Mouse (Mus musculus): Measurements from ENCODE around the gene Ttc9c.

Gene Ttc9c

DNA sequence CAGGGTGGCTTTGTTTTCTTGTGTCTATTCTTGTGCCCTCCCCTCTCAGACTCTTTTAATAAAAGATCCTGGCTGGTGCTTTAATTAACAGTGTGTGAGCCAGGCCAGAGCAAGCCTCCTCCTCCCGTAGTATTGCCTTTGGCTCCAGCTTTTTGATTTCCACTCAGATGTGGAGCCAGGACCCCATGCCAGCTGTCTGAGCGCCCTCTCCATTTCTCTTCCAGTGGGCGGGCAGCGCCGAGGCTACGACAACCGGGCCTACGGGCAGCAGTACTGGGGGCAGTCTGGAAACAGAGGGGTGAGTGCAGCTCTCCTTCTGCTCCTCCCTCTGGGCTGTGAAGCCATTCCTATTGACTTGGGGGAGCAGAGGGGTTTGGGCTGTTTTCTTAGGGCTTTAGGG is 11.5 kb upstream of the Ttc9c start:
- no peak for DNase-seq (ENCODE audit: low read depth, low spot score)

GRCm38 (mm10) chr19:8829660-8830059 is 10.5 kb upstream of the Ttc9c start, which contains the start of gene AC129217.1:
TSS of gene AC129217.1 (plus strand) at chr19:8829773.
- DNase-seq (ENCODE audit: low read depth, low spot score) = no peak

GRCm38 (mm10) chr19:8822696-8823095 is 3.6 kb upstream of the Ttc9c start:
- DNase-seq (ENCODE audit: low read depth, low spot score) = no peak

GRCm38 (mm10) chr19:8821146-8821545 is 2.0 kb upstream of the Ttc9c start:
- no peak for DNase-seq (ENCODE audit: low read depth, low spot score)

- DNase-seq (ENCODE audit: low read depth, low spot score) = no peak
Observed at GRCm38 (mm10) chr19:8820424-8820956, 1.4 kb upstream of the Ttc9c start.

DNA sequence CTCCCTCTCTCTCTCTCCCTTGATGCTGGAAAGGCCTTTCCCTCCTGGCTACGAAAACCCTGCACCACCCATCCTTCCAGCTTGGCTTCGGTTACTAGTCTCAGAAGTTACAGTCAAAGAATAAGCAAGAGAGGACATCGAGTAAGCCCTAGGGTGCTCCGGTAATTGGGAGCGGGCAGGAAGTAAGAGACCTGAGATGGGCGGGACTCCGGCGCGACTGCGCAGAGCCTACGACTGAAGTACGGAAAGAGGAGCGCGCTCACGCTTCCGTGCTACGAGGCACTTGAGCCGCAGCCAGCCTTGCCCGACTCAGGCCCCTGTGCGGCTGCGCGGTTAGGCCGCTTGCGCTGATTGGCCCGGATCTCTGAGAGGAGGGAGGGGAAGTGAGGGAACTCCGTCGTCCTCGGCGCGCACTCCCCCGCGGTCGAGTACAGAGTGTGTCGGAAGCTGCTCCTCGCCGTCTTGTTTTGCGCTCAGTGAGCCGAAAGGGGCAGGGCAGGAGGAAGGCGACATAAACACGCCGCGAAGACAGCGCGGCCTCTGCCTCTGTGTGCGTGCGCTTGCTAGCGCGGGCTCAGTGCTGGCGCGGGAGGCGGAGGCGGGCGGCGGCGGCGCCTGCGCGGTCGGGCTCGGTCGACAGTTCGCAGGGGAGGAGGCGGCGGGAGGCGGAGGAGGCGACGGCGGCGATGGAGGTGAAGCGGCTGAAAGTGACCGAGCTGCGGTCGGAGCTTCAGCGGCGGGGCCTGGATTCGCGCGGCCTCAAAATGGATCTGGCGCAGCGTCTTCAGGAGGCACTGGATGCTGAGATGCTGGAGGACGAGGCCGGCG is 677 bp upstream of the Ttc9c start, which contains the start of gene Hnrnpul2:
Hnrnpul2 (plus strand) TSS at position 415 of the 828 bp plus-strand sequence.
- DNase-seq (ENCODE audit: low read depth, low spot score) = peak; percentile 93

GRCm38 (mm10) chr19:8818301-8818798 is 783 bp downstream of the Ttc9c start:
- DNase-seq (ENCODE audit: low read depth, low spot score) = no peak

- peak; percentile 74 for DNase-seq (ENCODE audit: low read depth, low spot score)
Observed at GRCm38 (mm10) chr19:8817001-8817400, 2.1 kb downstream of the Ttc9c start.

- DNase-seq (ENCODE audit: low read depth, low spot score) = no peak
Observed at GRCm38 (mm10) chr19:8815812-8816211, 3.3 kb downstream of the Ttc9c start.

DNA sequence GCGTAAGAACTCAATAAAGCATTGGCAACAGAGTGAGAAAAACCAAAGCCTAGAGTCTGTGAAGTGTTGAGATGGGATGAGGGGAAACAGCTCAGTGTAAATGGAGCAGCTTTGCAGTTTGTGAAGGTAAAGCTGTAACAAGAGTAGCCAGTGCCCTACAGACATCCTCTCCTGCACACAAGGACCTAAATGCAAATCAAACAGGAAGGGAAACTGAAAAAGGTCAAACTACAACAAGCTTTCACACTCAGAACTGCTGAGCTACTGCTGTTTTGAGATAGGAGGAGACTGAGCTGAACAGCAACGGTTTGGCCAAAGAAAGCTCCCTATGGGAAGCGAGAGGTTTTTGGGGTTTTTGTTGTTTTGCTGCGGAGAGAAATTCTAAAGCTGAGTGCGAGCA is 12.3 kb downstream of the Ttc9c start:
- no peak for DNase-seq (ENCODE audit: low read depth, low spot score)

DNA sequence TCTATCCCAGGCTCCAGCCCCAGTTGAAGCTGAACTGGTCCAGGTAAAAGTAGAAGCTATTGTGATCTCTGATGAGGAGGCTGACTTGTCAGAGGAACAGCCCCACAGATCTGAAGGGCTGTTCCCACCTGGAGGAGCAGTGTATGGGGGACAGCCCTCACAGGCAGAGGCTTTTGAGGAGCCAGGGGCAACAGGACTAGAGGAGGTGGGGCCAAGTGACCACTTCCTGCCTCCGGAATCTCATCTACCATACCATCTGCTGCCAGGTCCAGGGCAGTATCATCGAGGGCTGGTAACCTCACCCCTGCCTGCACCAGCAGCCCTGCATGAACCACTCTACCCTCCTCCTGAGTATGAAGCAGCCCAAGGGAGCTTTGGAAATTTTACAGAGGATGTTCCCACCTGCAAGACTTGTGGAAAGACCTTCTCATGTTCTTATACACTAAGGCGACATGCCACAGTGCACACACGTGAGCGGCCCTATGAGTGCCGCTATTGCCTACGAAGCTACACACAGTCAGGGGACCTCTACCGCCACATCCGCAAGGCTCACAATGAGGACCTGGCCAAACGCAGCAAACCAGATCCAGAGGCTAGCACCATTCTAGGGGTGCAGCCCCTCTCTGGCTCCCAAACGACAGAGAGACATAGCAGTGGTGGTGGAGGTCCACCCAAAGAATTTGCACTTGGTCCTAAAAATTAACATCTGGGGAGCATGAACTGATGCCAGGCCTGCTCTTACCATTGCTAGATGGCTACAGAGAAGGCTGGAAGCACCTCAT is 15.1 kb downstream of the Ttc9c start:
- no peak for DNase-seq (ENCODE audit: low read depth, low spot score)

- no peak for DNase-seq (ENCODE audit: low read depth, low spot score)
Observed at GRCm38 (mm10) chr19:8803204-8803780, 15.8 kb downstream of the Ttc9c start.

GRCm38 (mm10) chr19:8802130-8802821 is 16.9 kb downstream of the Ttc9c start, which contains the start of gene Zbtb3:
TSS of gene Zbtb3 (plus strand) at chr19:8802555.
- peak; percentile 88 for DNase-seq (ENCODE audit: low read depth, low spot score)

- no peak for DNase-seq (ENCODE audit: low read depth, low spot score)
Observed at GRCm38 (mm10) chr19:8798947-8799315, 20.2 kb downstream of the Ttc9c start.

DNA sequence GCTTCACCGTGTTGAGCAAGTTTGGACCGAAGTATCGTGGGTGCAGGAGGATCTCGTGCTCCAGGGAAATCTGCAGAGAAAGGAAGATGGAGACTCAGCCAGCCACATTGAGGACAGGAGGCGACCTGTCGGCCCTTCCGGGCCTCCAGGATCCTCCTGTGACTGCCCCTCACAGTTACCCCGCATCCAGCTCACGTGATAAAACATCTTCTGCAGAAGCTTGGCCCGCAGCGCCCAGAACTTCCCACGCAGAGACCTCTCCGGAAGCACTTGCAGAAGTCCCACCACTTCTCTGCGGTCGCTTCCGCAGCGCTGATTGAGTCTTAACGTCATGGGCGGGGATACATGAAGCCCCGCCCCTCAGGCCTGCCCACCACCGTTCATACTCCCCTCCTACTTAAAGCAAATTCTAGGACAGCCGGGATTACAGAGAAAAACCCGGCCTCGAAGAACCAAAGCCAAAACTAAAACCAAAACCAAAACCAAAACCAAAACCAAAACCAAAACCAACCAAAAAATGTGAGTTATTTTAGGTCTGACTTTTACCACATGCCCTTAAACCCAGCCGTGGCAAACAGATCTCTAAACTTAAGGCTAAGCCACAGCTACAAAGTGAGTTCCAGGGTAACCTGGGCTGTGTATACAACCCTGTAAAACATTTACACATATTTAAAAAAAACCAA is 20.7 kb downstream of the Ttc9c start, which contains the start of gene Polr2g:
Polr2g (minus strand) TSS at position 314 of the 683 bp plus-strand sequence.
- DNase-seq (ENCODE audit: low read depth, low spot score) = peak; percentile 76

GRCm38 (mm10) chr19:8790171-8790570 is 29.0 kb downstream of the Ttc9c start:
- no peak for DNase-seq (ENCODE audit: low read depth, low spot score)

GRCm38 (mm10) chr19:8789171-8789570 is 30.0 kb downstream of the Ttc9c start:
- no peak for DNase-seq (ENCODE audit: low read depth, low spot score)

GRCm38 (mm10) chr19:8788521-8788920 is 30.6 kb downstream of the Ttc9c start:
- no peak for DNase-seq (ENCODE audit: low read depth, low spot score)

DNA sequence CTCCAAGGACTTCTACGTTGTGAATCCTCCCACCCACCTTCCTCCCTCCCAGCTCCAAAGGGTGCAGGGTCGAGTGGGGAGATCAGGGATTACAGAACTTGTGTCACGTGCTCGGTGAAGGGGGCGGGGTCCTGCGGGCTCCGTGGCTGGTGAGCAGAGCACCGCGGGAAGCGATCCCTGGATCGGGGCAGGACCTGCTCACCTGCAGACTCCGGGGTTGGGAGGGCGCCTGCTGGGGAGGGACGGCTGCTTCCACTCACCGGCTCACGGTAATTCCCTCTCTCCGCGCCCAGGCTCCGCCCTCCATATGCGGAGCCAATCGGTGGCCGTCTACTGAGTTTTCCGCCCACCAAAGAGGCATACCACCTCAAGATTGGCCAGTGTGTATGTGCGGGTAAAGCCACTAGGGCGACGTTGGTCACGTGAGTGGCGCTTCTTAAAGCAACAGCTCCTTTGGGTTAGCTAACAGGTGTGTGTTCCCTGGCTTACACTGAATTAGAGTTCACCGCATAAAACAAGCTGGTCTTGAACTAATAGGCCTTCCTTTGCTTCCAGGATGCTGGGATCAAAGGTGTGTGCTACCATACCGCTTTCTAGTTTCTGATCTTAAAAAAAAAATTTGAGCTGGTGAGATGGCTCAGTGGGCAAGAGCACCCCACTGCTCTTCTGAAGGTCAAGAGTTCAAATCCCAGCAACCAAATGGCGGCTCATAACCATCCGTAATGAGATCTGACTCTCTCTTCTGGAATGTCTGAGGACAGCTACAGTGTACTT is 32.9 kb downstream of the Ttc9c start, which contains the start of gene Taf6l:
Taf6l (minus strand) TSS at position 410 of the 774 bp plus-strand sequence.
- DNase-seq (ENCODE audit: low read depth, low spot score) = peak; percentile 89
